9 mouse cellular contexts compared by ENCODE assay signal in genomic region chr9:44457035-44457742, GRCm38 (mm10). TPM values are rescaled to one million over a fixed set of nuclear protein-coding genes. Genes with fewer than 3 reads are reported as not detected.
DNase-seq lines count a peak whose midpoint lies in the region; ATAC-seq and TF ChIP-seq lines count a peak whose summit lies in the region.
"Had no signal": no experiment of that assay in that cellular context is flagged by ENCODE, and none has a peak within 500 bp of the region (broad histone marks: within the 10 kb centered on the region; RNA-seq: fewer than 3 reads in every experiment).

No protein-coding gene starts in this region.

- H3K27ac ChIP-seq in testis, adult 2 months (ENCODE audit: control insufficient read depth, insufficient read depth, low read depth, low read length), result peak overlapping the region; percentile 29; the same call in 1 of the 2 replicates
- no peak overlapping the region for H3K27ac ChIP-seq in embryonic facial prominence, embryonic 15.5 days (replicated peaks)
- peak overlapping the region; percentile 93 for H3K27ac ChIP-seq in midbrain, embryonic 12.5 days (replicated peaks)
- no peak overlapping the region for H3K27ac ChIP-seq in liver, embryonic 12.5 days

- no peaks in the 10 kb centered on the region for H3K27me3 ChIP-seq in testis, adult 2 months (ENCODE audit: control insufficient read depth, insufficient read depth, low read length)
- H3K27me3 ChIP-seq in embryonic facial prominence, embryonic 15.5 days, result peaks cover 14% of the 10 kb centered on the region
- H3K27me3 ChIP-seq in midbrain, embryonic 12.5 days, result peaks cover 19% of the 10 kb centered on the region
- peaks cover 63% of the 10 kb centered on the region for H3K27me3 ChIP-seq in liver, embryonic 12.5 days (replicated peaks)

- H3K9me3 ChIP-seq in embryonic facial prominence, embryonic 15.5 days (replicated peaks), result no peaks in the 10 kb centered on the region
- no peaks in the 10 kb centered on the region for H3K9me3 ChIP-seq in midbrain, embryonic 12.5 days
- H3K9me3 ChIP-seq in liver, embryonic 12.5 days (replicated peaks), result no peaks in the 10 kb centered on the region

- no peak overlapping the region for H3K9ac ChIP-seq in embryonic facial prominence, embryonic 15.5 days
- H3K9ac ChIP-seq in midbrain, embryonic 12.5 days (replicated peaks), result peak overlapping the region; percentile 17
- H3K9ac ChIP-seq in liver, embryonic 12.5 days, result no peak overlapping the region

- peaks cover 11% of the 10 kb centered on the region for H3K4me1 ChIP-seq in testis, adult 2 months (ENCODE audit: control insufficient read depth, insufficient read depth, low read length)
- H3K4me1 ChIP-seq in embryonic facial prominence, embryonic 15.5 days, result peaks cover 15% of the 10 kb centered on the region
- H3K4me1 ChIP-seq in midbrain, embryonic 12.5 days, result peaks cover 33% of the 10 kb centered on the region
- H3K4me1 ChIP-seq in liver, embryonic 12.5 days, result no peaks in the 10 kb centered on the region

- H3K4me2 ChIP-seq in embryonic facial prominence, embryonic 15.5 days (replicated peaks), result no peak overlapping the region
- H3K4me2 ChIP-seq in midbrain, embryonic 12.5 days (replicated peaks), result peak overlapping the region; percentile 43
- no peak overlapping the region for H3K4me2 ChIP-seq in liver, embryonic 12.5 days

- peak; percentile 49 for ATAC-seq in embryonic facial prominence, embryonic 15.5 days (ENCODE audit: insufficient number of reproducible peaks, low FRiP score, low TSS enrichment, low read depth)
- ATAC-seq in midbrain, embryonic 12.5 days (ENCODE audit: low FRiP score, low read depth), result peak; percentile 95
- no peak for ATAC-seq in liver, embryonic 12.5 days

- H3K36me3 ChIP-seq in testis, adult 2 months (ENCODE audit: control insufficient read depth, insufficient read depth, low read length), result no peaks in the 10 kb centered on the region
- no peaks in the 10 kb centered on the region for H3K36me3 ChIP-seq in embryonic facial prominence, embryonic 15.5 days
- H3K36me3 ChIP-seq in midbrain, embryonic 12.5 days, result no peaks in the 10 kb centered on the region
- no peaks in the 10 kb centered on the region for H3K36me3 ChIP-seq in liver, embryonic 12.5 days

- TF ChIP-seq CTCF in testis, adult 2 months (IDR thresholded peaks at IDR 0.05; ENCODE audit: control insufficient read depth, insufficient read depth, insufficient replicate concordance, low read depth, low read length), result no peak

- no peak for DNase-seq in testis, postnatal 10 days (ENCODE audit: low spot score)
- peak; percentile 90 for DNase-seq in layer of hippocampus, adult 11-12 months (ENCODE audit: low spot score)
- DNase-seq in testis, postnatal 14 days (ENCODE audit: low spot score), result peak; percentile 38
- no peak for DNase-seq in lung, postnatal 36 days

- H3K4me3 ChIP-seq in testis, adult 2 months (ENCODE audit: control insufficient read depth, low read depth, low read length), result peak overlapping the region; percentile 66
- H3K4me3 ChIP-seq in embryonic facial prominence, embryonic 15.5 days (replicated peaks), result no peak overlapping the region
- H3K4me3 ChIP-seq in midbrain, embryonic 12.5 days, result no peak overlapping the region
- H3K4me3 ChIP-seq in liver, embryonic 12.5 days, result no peak overlapping the region

- WGBS in embryonic facial prominence, embryonic 15.5 days, result 5% methylated on average over 11 of the region's 11 CpGs
- 1% methylated on average over 11 of the region's 11 CpGs for whole genome bisulfite sequencing in midbrain, embryonic 12.5 days
- 21% methylated on average over 11 of the region's 11 CpGs for WGBS in liver, embryonic 12.5 days (ENCODE audit: insufficient replicate concordance)

- TF ChIP-seq POLR2A in testis, adult 2 months (IDR thresholded peaks at IDR 0.05; ENCODE audit: control insufficient read depth, low read depth, low read length), result peak; percentile 67; the same call in 1 of the 2 replicates

RNA-seq across cellular contexts. Expression of gene Upk2, which starts 2.4 kb away (rescaled TPM):
- 2.2 and 4.3 TPM in 2 replicates for polyA plus RNA-seq in testis, adult 2 months (2012; rRNA removed)
- 2.1 and 3.3 TPM in 2 replicates for polyA plus RNA-seq in embryonic facial prominence, embryonic 15.5 days (2015; fragmentation: Nextera tagmentation; extraction: Ambion mirVana)
- polyA plus RNA-seq in midbrain, embryonic 12.5 days (2016; fragmentation: Nextera tagmentation; extraction: Ambion mirVana), result not detected in 2 replicates
- not detected in 2 replicates for polyA plus RNA-seq in liver, embryonic 12.5 days (2016; fragmentation: Nextera tagmentation; extraction: Ambion mirVana)
- polyA plus RNA-seq: large intestine, adult 2 months had no signal

RNA-seq across cellular contexts. Expression of gene Foxr1, which starts 16.3 kb away (rescaled TPM):
- 1.5 and 2.0 TPM in 2 replicates for polyA plus RNA-seq in testis, adult 2 months (2012; rRNA removed)
- not detected in 2 replicates for polyA plus RNA-seq in embryonic facial prominence, embryonic 15.5 days (2015; fragmentation: Nextera tagmentation; extraction: Ambion mirVana)
- not detected in 2 replicates for polyA plus RNA-seq in midbrain, embryonic 12.5 days (2016; fragmentation: Nextera tagmentation; extraction: Ambion mirVana)
- polyA plus RNA-seq in liver, embryonic 12.5 days (2016; fragmentation: Nextera tagmentation; extraction: Ambion mirVana), result not detected in 2 replicates
- polyA plus RNA-seq: large intestine, adult 2 months had no signal

RNA-seq across cellular contexts. Expression of gene Bcl9l, which starts 25.4 kb away (rescaled TPM):
- polyA plus RNA-seq in testis, adult 2 months (2012; rRNA removed), result 8.4 and 9.1 TPM in 2 replicates
- 21.2 and 21.8 TPM in 2 replicates for polyA plus RNA-seq in embryonic facial prominence, embryonic 15.5 days (2015; fragmentation: Nextera tagmentation; extraction: Ambion mirVana)
- polyA plus RNA-seq in midbrain, embryonic 12.5 days (2016; fragmentation: Nextera tagmentation; extraction: Ambion mirVana), result 10.2 and 10.4 TPM in 2 replicates
- polyA plus RNA-seq in liver, embryonic 12.5 days (2016; fragmentation: Nextera tagmentation; extraction: Ambion mirVana), result 2.5 and 2.7 TPM in 2 replicates

RNA-seq across cellular contexts. Expression of gene Ccdc84, which starts 38.8 kb away (rescaled TPM):
- polyA plus RNA-seq in testis, adult 2 months (2012; rRNA removed), result 10.9 TPM in 2 replicates
- 28.1 and 30.5 TPM in 2 replicates for polyA plus RNA-seq in embryonic facial prominence, embryonic 15.5 days (2015; fragmentation: Nextera tagmentation; extraction: Ambion mirVana)
- 31.9 and 33.2 TPM in 2 replicates for polyA plus RNA-seq in midbrain, embryonic 12.5 days (2016; fragmentation: Nextera tagmentation; extraction: Ambion mirVana)
- 16.8 and 18.6 TPM in 2 replicates for polyA plus RNA-seq in liver, embryonic 12.5 days (2016; fragmentation: Nextera tagmentation; extraction: Ambion mirVana)

RNA-seq across cellular contexts. Expression of gene Trappc4, which starts 49.8 kb away (rescaled TPM):
- 40.0 and 41.8 TPM in 2 replicates for polyA plus RNA-seq in testis, adult 2 months (2012; rRNA removed)
- polyA plus RNA-seq in embryonic facial prominence, embryonic 15.5 days (2015; fragmentation: Nextera tagmentation; extraction: Ambion mirVana), result 137 and 138 TPM in 2 replicates
- polyA plus RNA-seq in midbrain, embryonic 12.5 days (2016; fragmentation: Nextera tagmentation; extraction: Ambion mirVana), result 269 and 272 TPM in 2 replicates
- 77.7 and 79.9 TPM in 2 replicates for polyA plus RNA-seq in liver, embryonic 12.5 days (2016; fragmentation: Nextera tagmentation; extraction: Ambion mirVana)

Comparison
In these comparisons a context has a peak if more than half of its experiments do, and no peak if none do; other contexts are left out.
1. DNase-seq: peak in layer of hippocampus, adult 11-12 months (single experiment) and testis, postnatal 14 days (single experiment); none in testis, postnatal 10 days (single experiment) and lung, postnatal 36 days (single experiment).
2. H3K27ac ChIP-seq: peak in testis, adult 2 months (single experiment) and midbrain, embryonic 12.5 days (single experiment); none in embryonic facial prominence, embryonic 15.5 days (single experiment) and liver, embryonic 12.5 days (single experiment).